Comparison of ENCODE assay signal across 12 mouse cellular contexts in genomic region chr2:33795001-33795580, GRCm38 (mm10).
DNase-seq lines count a peak whose midpoint lies in the region; ATAC-seq lines count a peak whose summit lies in the region.
"Had no signal": no experiment of that assay in that cellular context is flagged by ENCODE, and none has a peak within 500 bp of the region (broad histone marks: within the 10 kb centered on the region; RNA-seq: fewer than 3 reads in every experiment).

No protein-coding gene starts in this region.

- no peaks in the 10 kb centered on the region for H3K9me3 ChIP-seq in forebrain, embryonic 14.5 days (replicated peaks; ENCODE audit: control insufficient read depth, low read length)
- no peaks in the 10 kb centered on the region for H3K9me3 ChIP-seq in midbrain, embryonic 15.5 days
- H3K9me3 ChIP-seq: embryonic facial prominence, embryonic 13.5 days had no signal

- H3K27me3 ChIP-seq in forebrain, embryonic 14.5 days (replicated peaks; ENCODE audit: control insufficient read depth, insufficient read depth, low read length): no peaks in the 10 kb centered on the region; the same call in 1 of the 2 replicates
- no peaks in the 10 kb centered on the region for H3K27me3 ChIP-seq in midbrain, embryonic 15.5 days (replicated peaks)
- H3K27me3 ChIP-seq: embryonic facial prominence, embryonic 13.5 days had no signal

- 75% methylated on average over 7 of the region's 7 CpGs for WGBS in forebrain, embryonic 14.5 days
- WGBS in midbrain, embryonic 15.5 days: 75% methylated on average over 7 of the region's 7 CpGs

- H3K4me1 ChIP-seq in forebrain, embryonic 14.5 days (ENCODE audit: control insufficient read depth, insufficient read depth, low read length): peaks cover 42% of the 10 kb centered on the region
- peaks cover 63% of the 10 kb centered on the region for H3K4me1 ChIP-seq in midbrain, embryonic 15.5 days

- ATAC-seq in forebrain, embryonic 14.5 days: no peak
- ATAC-seq in midbrain, embryonic 15.5 days (replicated peaks): 0 out of 2 replicates have a peak, but pooled peaks have one; percentile 37
- no peak for ATAC-seq in erythroblast, adult 5-6 weeks (replicated peaks; ENCODE audit: low FRiP score, poor library complexity, severe bottlenecking)
- ATAC-seq: intestine, embryonic 16.5 days had no signal

- H3K4me3 ChIP-seq in forebrain, embryonic 14.5 days (ENCODE audit: low read depth, low read length): no peak overlapping the region
- no peak overlapping the region for H3K4me3 ChIP-seq in midbrain, embryonic 15.5 days
- H3K4me3 ChIP-seq: embryonic facial prominence, embryonic 13.5 days had no signal

- intact Hi-C loops in left cerebral cortex, postnatal 10 days (cut with DNase I): no loop called here

- 0 out of 2 replicates have a peak overlapping the region, but pooled peaks have one; percentile 17 for H3K9ac ChIP-seq in forebrain, embryonic 14.5 days (ENCODE audit: low read length)
- no peak overlapping the region for H3K9ac ChIP-seq in midbrain, embryonic 15.5 days
- H3K9ac ChIP-seq: embryonic facial prominence, embryonic 13.5 days had no signal

- DNase-seq in left cerebral cortex, adult 11 months (ENCODE audit: low spot score): peak; percentile 46
- DNase-seq in left cerebral cortex, postnatal 10 days (ENCODE audit: extremely low spot score in 1 of 2, low spot score in 2 of 2): no peak
- no peak for DNase-seq in forebrain, embryonic 14.5 days (ENCODE audit: low spot score)
- peak; percentile 39 to 76 for DNase-seq in left cerebral cortex, adult 8-10 months (ENCODE audit: low spot score in 2 of 2)
- DNase-seq in ovary, adult 18-20 months (ENCODE audit: low spot score): no peak
- DNase-seq in cerebellum, postnatal 14 days: no peak
- DNase-seq: liver; thymus, adult 18-20 months had no signal

- peak overlapping the region; percentile 71 for H3K27ac ChIP-seq in forebrain, embryonic 14.5 days (ENCODE audit: low read depth, low read length)
- H3K27ac ChIP-seq in midbrain, embryonic 15.5 days: peak overlapping the region; percentile 74
- H3K27ac ChIP-seq: embryonic facial prominence, embryonic 13.5 days had no signal

- H3K4me2 ChIP-seq in forebrain, embryonic 14.5 days (ENCODE audit: low read length): no peak overlapping the region
- no peak overlapping the region for H3K4me2 ChIP-seq in midbrain, embryonic 15.5 days
- H3K4me2 ChIP-seq: embryonic facial prominence, embryonic 13.5 days had no signal

- peaks cover 27% of the 10 kb centered on the region for H3K36me3 ChIP-seq in forebrain, embryonic 14.5 days (ENCODE audit: control insufficient read depth, insufficient read depth, low read length)
- H3K36me3 ChIP-seq in midbrain, embryonic 15.5 days (replicated peaks): 0 out of 2 replicates have a peak, but pooled peaks cover 3% of the 10 kb centered on the region

Comparison
In these comparisons a context has a peak if more than half of its experiments do, and no peak if none do; other contexts are left out.
1. DNase-seq: peak in left cerebral cortex, adult 11 months (single experiment) and left cerebral cortex, adult 8-10 months (2 of 2); none in left cerebral cortex, postnatal 10 days (0 of 2), forebrain, embryonic 14.5 days (single experiment), ovary, adult 18-20 months (single experiment) and cerebellum, postnatal 14 days (0 of 2).